Mouse (Mus musculus): ENCODE data around the gene 4921524J17Rik. TPM values are rescaled to one million over a fixed set of nuclear protein-coding genes. Genes with fewer than 3 reads are reported as not detected.

4921524J17Rik gene
- total RNA-seq (2023) = 10 to 100 TPM in 1 of 2 experiments, 1 to 10 TPM in 1; 8.3 to 11.5 TPM

GRCm38 (mm10) chr8:85432168-85433016 is at the start of gene 4921524J17Rik:
TSS of gene 4921524J17Rik (minus strand) at chr8:85432833.

GRCm38 (mm10) chr8:85386205-85386604 is 46.4 kb downstream of the 4921524J17Rik start, which contains the start of gene Mylk3:
TSS of gene Mylk3 (minus strand) at chr8:85386345.

Other genes starting within 250 kb of the 4921524J17Rik start
- not detected for gene Olfr371, start 206.8 kb downstream of the 4921524J17Rik start, total RNA-seq (2023)
- gene Orc6, start 133.2 kb downstream of the 4921524J17Rik start, total RNA-seq (2023) = 10 to 100 TPM; 34.1 to 34.6 TPM
- gene Vps35, start 133.0 kb downstream of the 4921524J17Rik start, total RNA-seq (2023) = 10 to 100 TPM; 74.0 to 89.6 TPM
- gene Mylk3, start 46.5 kb downstream of the 4921524J17Rik start, total RNA-seq (2023) = 1 to 10 TPM; 1.0 to 4.4 TPM
- gene Gpt2, start 59.7 kb upstream of the 4921524J17Rik start, total RNA-seq (2023) = 1 to 10 TPM in 1 of 2 experiments, under 1 TPM in 1; 0.71 to 1.7 TPM
- gene Dnaja2, start 122.5 kb upstream of the 4921524J17Rik start, total RNA-seq (2023) = 10 to 100 TPM; 73.5 to 90.6 TPM

Data from neutrophil, adult 59 days (primary cell).